Mouse (Mus musculus) liver, embryonic 12.5 days (tissue): Measurements from ENCODE around the gene Ewsr1. TPM values are rescaled to one million over a fixed set of nuclear protein-coding genes. Genes with fewer than 3 reads are reported as not detected.
A peak's percentile ranks its signal among the peaks of the same experiment; 100 is the strongest.

Source experiments
- ATAC-seq: fragments of 200-750 bp; cut with Nextera tagmentation; 2 replicates; pipeline ENCODE4 v1.8.0; 2017; ENCODE audit warnings: moderate number of reproducible peaks, mild to moderate bottlenecking, moderate library complexity
- H3K27ac ChIP-seq: fragments of 300-500 bp; sonication (generic); 2 replicates; pipeline ENCODE4 v1.5.1; 2016; ENCODE audit warnings: mild to moderate bottlenecking
- H3K27me3 ChIP-seq: fragments of 300-500 bp; sonication (generic); replicated peaks from 2 replicates; pipeline ENCODE4 v1.6.1; 2016; ENCODE audit warnings: mild to moderate bottlenecking, moderate library complexity
- H3K36me3 ChIP-seq: fragments of 300-500 bp; sonication (generic); 2 replicates; pipeline ENCODE4 v1.6.1; 2016; ENCODE audit warnings: mild to moderate bottlenecking, moderate library complexity
- H3K4me1 ChIP-seq: fragments of 300-500 bp; sonication (generic); 2 replicates; pipeline ENCODE4 v1.6.1; 2016
- H3K4me2 ChIP-seq: fragments of 300-500 bp; sonication (generic); 2 replicates; pipeline ENCODE4 v1.6.1; 2016; ENCODE audit warnings: mild to moderate bottlenecking, moderate library complexity
- H3K4me3 ChIP-seq: fragments of 300-500 bp; sonication (generic); 2 replicates; pipeline ENCODE4 v1.5.1; 2016; ENCODE audit warnings: mild to moderate bottlenecking, moderate library complexity
- H3K9ac ChIP-seq: fragments of 300-500 bp; sonication (generic); 2 replicates; pipeline ENCODE4 v1.6.1; 2016; ENCODE audit warnings: mild to moderate bottlenecking, moderate library complexity
- H3K9me3 ChIP-seq: fragments of 300-500 bp; sonication (generic); replicated peaks from 2 replicates; pipeline ENCODE4 v1.6.1; 2016; ENCODE audit warnings: mild to moderate bottlenecking, moderate library complexity
- WGBS: fragments of 180-500 bp; shearing (Covaris S2); methylation state at CpG from one replicate; pipeline ENCODE4 v1.1.7; 2016; ENCODE audit not compliant: insufficient replicate concordance; 5-methylcytosine and 5-hydroxymethylcytosine counted together
- polyA plus RNA-seq: library from polyadenylated mRNA; unstranded; fragments of >200 nt; fragmentation: Nextera tagmentation; extraction: Ambion mirVana; gene quantifications from 2 replicates; pipeline ENCODE4 v1.2.1, GENCODE M21; 2016

Ewsr1 gene
- polyA plus RNA-seq, 1 experiment from 2014 or later, result 432 TPM

GRCm38 (mm10) chr11:5114931-5115581, 16.0 kb upstream of the Ewsr1 start:
- no peaks in the 10 kb centered on the region for H3K9me3 ChIP-seq

GRCm38 (mm10) chr11:5113645-5114044, 14.6 kb upstream of the Ewsr1 start:
- WGBS, result 78% methylated on average over 7 of the region's 7 CpGs
- H3K9ac ChIP-seq, result no peak overlapping the region
- no peak for ATAC-seq
- H3K27me3 ChIP-seq, result no peaks in the 10 kb centered on the region
- no peak overlapping the region for H3K4me3 ChIP-seq
- H3K27ac ChIP-seq, result no peak overlapping the region
- H3K4me1 ChIP-seq, result no peaks in the 10 kb centered on the region
- no peak overlapping the region for H3K4me2 ChIP-seq
- H3K9me3 ChIP-seq, result no peaks in the 10 kb centered on the region
- H3K36me3 ChIP-seq, result no peaks in the 10 kb centered on the region

More at GRCm38 (mm10) chr11:5114931-5115581, 16.0 kb upstream of the Ewsr1 start:
- Histone ChIP-seq H3K27ac (no peak overlapping the region), H3K9ac (no peak overlapping the region), H3K4me2 (no peak overlapping the region), H3K27me3 (no peaks in the 10 kb centered on the region), H3K36me3 (no peaks in the 10 kb centered on the region), H3K4me1 (no peaks in the 10 kb centered on the region), H3K4me3 (no peak overlapping the region)
- peak; percentile 63 for ATAC-seq
- 27% methylated on average over 13 of the region's 13 CpGs for WGBS

- H3K27me3 ChIP-seq, result no peaks in the 10 kb centered on the region
- H3K4me3 ChIP-seq, result no peak overlapping the region
- ATAC-seq, result no peak
- H3K9ac ChIP-seq, result no peak overlapping the region
- no peaks in the 10 kb centered on the region for H3K9me3 ChIP-seq
- no peak overlapping the region for H3K27ac ChIP-seq
- peaks cover 17% of the 10 kb centered on the region for H3K36me3 ChIP-seq
- H3K4me1 ChIP-seq, result no peaks in the 10 kb centered on the region
- no peak overlapping the region for H3K4me2 ChIP-seq
- WGBS, result 77% methylated on average over 8 of the region's 8 CpGs
These were observed 10.4 kb upstream of the Ewsr1 start for GRCm38 (mm10) chr11:5109441-5109840.

DNA sequence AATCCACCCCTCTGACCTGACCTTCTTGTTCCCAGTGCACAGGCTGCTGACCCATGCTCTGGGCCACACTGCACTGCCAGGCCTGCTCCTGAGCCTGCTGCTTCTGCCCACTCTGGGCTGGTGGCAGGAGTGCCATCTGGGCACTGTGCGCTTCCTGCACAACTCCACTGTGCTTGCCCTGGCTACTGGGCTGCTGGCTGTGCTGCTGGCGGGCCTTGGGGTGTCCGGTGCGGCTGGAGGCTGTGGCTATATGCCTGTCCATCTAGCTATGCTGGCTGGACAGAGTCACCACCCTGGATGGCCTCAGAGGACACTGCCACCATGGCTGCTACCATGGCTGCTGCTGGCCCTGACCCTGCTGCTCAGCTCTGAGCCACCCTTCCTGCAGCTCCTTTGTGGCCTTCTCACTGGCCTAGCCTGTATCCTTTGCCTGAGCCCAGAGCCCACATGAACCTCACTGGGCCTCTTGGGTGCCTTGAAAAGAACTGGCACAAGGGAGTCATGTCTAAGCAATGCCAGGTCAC, 5.0 kb upstream of the Ewsr1 start:
- Histone ChIP-seq H3K9ac (no peak overlapping the region), H3K9me3 (no peaks in the 10 kb centered on the region), H3K4me2 (no peak overlapping the region), H3K4me1 (peaks cover 34% of the 10 kb centered on the region), H3K36me3 (peaks cover 39% of the 10 kb centered on the region), H3K4me3 (no peak overlapping the region), H3K27me3 (no peaks in the 10 kb centered on the region), H3K27ac (no peak overlapping the region)
- no peak for ATAC-seq
- WGBS, result 80% methylated on average over 4 of the region's 4 CpGs

GRCm38 (mm10) chr11:5102384-5102783, 3.3 kb upstream of the Ewsr1 start:
- Histone ChIP-seq H3K36me3 (peaks cover 39% of the 10 kb centered on the region), H3K9me3 (no peaks in the 10 kb centered on the region), H3K9ac (no peak overlapping the region), H3K4me3 (no peak overlapping the region), H3K4me1 (peaks cover 36% of the 10 kb centered on the region), H3K27me3 (no peaks in the 10 kb centered on the region), H3K27ac (peak overlapping the region; percentile 50; the same call in 1 of the 2 replicates), H3K4me2 (peak overlapping the region; percentile 34)
- 44% methylated on average over 7 of the region's 7 CpGs for WGBS
- ATAC-seq, result no peak

- Histone ChIP-seq H3K9ac (no peak overlapping the region), H3K4me3 (no peak overlapping the region), H3K9me3 (no peaks in the 10 kb centered on the region), H3K36me3 (peaks cover 43% of the 10 kb centered on the region), H3K4me2 (no peak overlapping the region; the same call in 1 of the 2 replicates), H3K27me3 (no peaks in the 10 kb centered on the region), H3K4me1 (peaks cover 44% of the 10 kb centered on the region), H3K27ac (no peak overlapping the region; the same call in 1 of the 2 replicates)
- no peak for ATAC-seq
- WGBS, result 77% methylated on average over 6 of the region's 6 CpGs
These were observed 2.6 kb upstream of the Ewsr1 start for GRCm38 (mm10) chr11:5101641-5102040.

DNA sequence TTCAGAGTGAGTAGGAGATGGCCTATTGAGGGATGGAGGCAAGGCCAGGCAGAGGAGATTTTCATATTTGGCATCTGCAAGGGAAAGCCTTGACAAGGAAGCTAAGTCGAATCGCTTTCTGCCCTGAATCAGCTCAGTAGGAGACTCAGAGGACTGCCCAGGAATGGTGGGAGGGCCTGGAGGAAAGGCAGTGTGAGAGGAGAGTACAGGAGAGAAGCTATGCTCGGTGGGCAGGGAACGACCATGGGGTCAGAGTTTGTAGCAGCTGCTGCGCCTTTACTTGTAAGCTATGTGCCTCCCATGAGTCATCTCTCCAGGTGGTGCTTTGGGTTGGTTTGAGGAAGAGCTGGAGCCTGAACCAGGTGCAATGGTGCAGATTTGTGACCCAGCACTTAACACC, 1.7 kb upstream of the Ewsr1 start:
- H3K9ac ChIP-seq, result peak overlapping the region; percentile 100; the same call in 1 of the 2 replicates
- peaks cover 52% of the 10 kb centered on the region for H3K4me1 ChIP-seq
- peak overlapping the region; percentile 15; the same call in 1 of the 2 replicates for H3K27ac ChIP-seq
- H3K27me3 ChIP-seq, result no peaks in the 10 kb centered on the region
- H3K9me3 ChIP-seq, result no peaks in the 10 kb centered on the region
- ATAC-seq, result no peak
- WGBS, result 70% methylated on average over 5 of the region's 5 CpGs
- peaks cover 47% of the 10 kb centered on the region for H3K36me3 ChIP-seq
- H3K4me3 ChIP-seq, result peak overlapping the region; percentile 100; the same call in 1 of the 2 replicates
- peak overlapping the region; percentile 81 for H3K4me2 ChIP-seq

- Histone ChIP-seq H3K36me3 (peaks cover 46% of the 10 kb centered on the region), H3K27ac (peak overlapping the region; percentile 91), H3K4me2 (peak overlapping the region; percentile 81), H3K9ac (peak overlapping the region; percentile 100), H3K9me3 (no peaks in the 10 kb centered on the region), H3K27me3 (no peaks in the 10 kb centered on the region), H3K4me3 (peak overlapping the region; percentile 100), H3K4me1 (peaks cover 57% of the 10 kb centered on the region)
- no peak for ATAC-seq
- 3% methylated on average over 7 of the region's 7 CpGs for WGBS
These were observed 1.2 kb upstream of the Ewsr1 start for GRCm38 (mm10) chr11:5100283-5100682.

DNA sequence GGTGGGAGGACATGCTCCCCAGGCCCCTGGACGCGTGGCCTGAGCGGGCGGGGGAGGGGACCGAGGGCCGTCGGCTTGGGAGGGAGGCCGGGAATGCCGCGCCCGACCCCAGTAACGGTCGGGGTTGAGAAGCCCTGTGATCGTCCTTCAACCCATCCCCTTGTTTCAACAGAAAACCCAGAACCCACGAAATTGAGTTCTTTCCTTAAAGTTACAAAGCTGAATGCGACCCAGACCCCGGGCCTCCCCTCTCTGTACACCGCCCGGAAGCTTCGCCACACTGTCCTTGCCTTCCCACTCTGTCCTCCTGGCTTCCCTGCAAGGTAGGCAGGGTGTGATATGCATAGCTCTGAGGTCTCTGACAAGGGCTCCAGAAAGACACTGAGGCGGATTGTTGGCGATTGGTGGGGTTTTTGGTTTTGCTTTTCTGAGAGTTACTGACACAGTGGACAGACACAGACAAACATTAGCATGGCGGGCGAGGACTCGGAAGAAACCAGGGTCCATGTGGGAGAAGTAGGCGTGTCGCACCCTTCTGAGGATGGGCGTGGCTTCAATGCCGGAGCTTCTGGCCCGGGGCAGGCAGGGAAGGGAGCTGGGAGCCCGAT, 614 bp upstream of the Ewsr1 start:
- Histone ChIP-seq H3K9ac (peak overlapping the region; percentile 100), H3K4me2 (peak overlapping the region; percentile 81), H3K4me3 (peak overlapping the region; percentile 100), H3K9me3 (no peaks in the 10 kb centered on the region), H3K36me3 (peaks cover 41% of the 10 kb centered on the region), H3K4me1 (peaks cover 59% of the 10 kb centered on the region), H3K27me3 (no peaks in the 10 kb centered on the region), H3K27ac (peak overlapping the region; percentile 91)
- WGBS, result under 1% methylated on average over 31 of the region's 31 CpGs
- ATAC-seq, result peak; percentile 65

DNA sequence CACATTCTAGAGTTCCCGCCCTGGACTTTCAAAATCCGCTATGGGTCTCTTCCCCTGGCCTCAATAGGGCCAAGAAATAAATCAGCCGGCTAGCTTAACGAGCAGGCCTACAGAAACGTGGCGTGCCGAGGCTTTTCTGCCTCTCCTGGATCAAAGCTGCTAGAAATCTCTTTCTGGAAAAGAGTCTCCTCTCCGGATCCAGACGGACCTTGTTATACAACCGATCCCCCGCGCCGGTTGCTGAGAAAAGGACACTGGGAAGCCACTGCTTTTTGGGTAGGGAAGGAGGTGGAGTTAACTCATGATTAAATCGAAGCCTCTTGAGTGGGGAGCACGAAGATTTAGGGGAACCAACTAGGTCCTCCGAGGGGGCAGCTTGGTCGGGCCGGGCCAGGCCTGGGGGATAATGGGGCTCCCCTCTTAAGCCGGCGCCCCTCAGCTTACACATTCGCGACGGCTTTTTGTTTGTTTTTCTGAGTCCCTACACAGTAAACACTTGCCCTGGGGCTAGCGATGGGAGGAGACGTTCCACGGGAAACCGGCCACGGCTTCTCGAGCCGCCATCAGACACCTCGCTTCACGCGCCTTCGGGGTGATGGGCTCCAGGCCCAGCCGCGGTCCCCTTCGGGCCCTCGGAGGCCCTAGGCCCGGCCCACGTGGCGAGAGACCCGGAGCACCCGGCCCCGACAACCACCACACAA, 881 bp downstream of the Ewsr1 start:
- WGBS, result under 1% methylated on average over 44 of the region's 44 CpGs
- H3K9ac ChIP-seq, result peak overlapping the region; percentile 100
- H3K4me2 ChIP-seq, result peak overlapping the region; percentile 81
- H3K36me3 ChIP-seq, result peaks cover 39% of the 10 kb centered on the region
- H3K4me1 ChIP-seq, result peaks cover 64% of the 10 kb centered on the region
- no peaks in the 10 kb centered on the region for H3K27me3 ChIP-seq
- H3K27ac ChIP-seq, result peak overlapping the region; percentile 91
- peak overlapping the region; percentile 100 for H3K4me3 ChIP-seq
- no peaks in the 10 kb centered on the region for H3K9me3 ChIP-seq
- ATAC-seq, result peak; percentile 19

- peaks cover 47% of the 10 kb centered on the region for H3K4me1 ChIP-seq
- peaks cover 50% of the 10 kb centered on the region for H3K36me3 ChIP-seq
- H3K9me3 ChIP-seq, result no peaks in the 10 kb centered on the region
- H3K4me3 ChIP-seq, result peak overlapping the region; percentile 100
- peak overlapping the region; percentile 91; the same call in 1 of the 2 replicates for H3K27ac ChIP-seq
- no peaks in the 10 kb centered on the region for H3K27me3 ChIP-seq
- H3K9ac ChIP-seq, result peak overlapping the region; percentile 100
- H3K4me2 ChIP-seq, result peak overlapping the region; percentile 81
- 46% methylated on average over 8 of the region's 8 CpGs for WGBS
- no peak for ATAC-seq
These were observed 2.5 kb downstream of the Ewsr1 start for GRCm38 (mm10) chr11:5096480-5097020.
